ENCODE assay signal across 13 mouse cellular contexts in genomic region chr4:143168093-143168492, GRCm38 (mm10).
"Had no signal": no experiment of that assay in that cellular context is flagged by ENCODE, and none has a peak within 500 bp of the region (broad histone marks: within the 10 kb centered on the region; RNA-seq: fewer than 3 reads in every experiment).

No protein-coding gene starts in this region.

- ATAC-seq: hindbrain, postnatal 0 days; liver, embryonic 12.5 days had no signal

- H3K27ac ChIP-seq: hindbrain, postnatal 0 days; layer of hippocampus, adult 2 months; limb, embryonic 13.5 days; liver, embryonic 12.5 days; midbrain, embryonic 10.5 days; neural tube, embryonic 15.5 days; stomach, postnatal 0 days had no signal

- H3K9me3 ChIP-seq: limb, embryonic 13.5 days; liver, embryonic 12.5 days; midbrain, embryonic 10.5 days; neural tube, embryonic 15.5 days had no signal

- H3K4me3 ChIP-seq: layer of hippocampus, adult 2 months; limb, embryonic 13.5 days; liver, embryonic 12.5 days; midbrain, embryonic 10.5 days; myocyte; neural tube, embryonic 15.5 days had no signal

- H3K27me3 ChIP-seq: limb, embryonic 13.5 days; liver, embryonic 12.5 days; neural tube, embryonic 15.5 days had no signal

- H3K4me1 ChIP-seq: limb, embryonic 13.5 days; liver, embryonic 12.5 days; midbrain, embryonic 10.5 days; neural tube, embryonic 15.5 days had no signal

- H3K9ac ChIP-seq: limb, embryonic 13.5 days; liver, embryonic 12.5 days; lung, embryonic 14.5 days; neural tube, embryonic 15.5 days had no signal

- DNase-seq: lung, embryonic 14.5 days; lung, postnatal 10 days; lung, postnatal 4 days; midbrain, embryonic 14.5 days; thymus, postnatal 4 days had no signal

- H3K4me2 ChIP-seq: limb, embryonic 13.5 days; liver, embryonic 12.5 days; lung, embryonic 14.5 days; neural tube, embryonic 15.5 days had no signal
